Mouse (Mus musculus): ENCODE measurements at regions not wholly inside any gene's neighbourhood (a gene's known extent, or its start where the extent isn't known, plus 50 kb on each side); places are given as distances from the start of the nearest gene placed in this dataset.

DNA sequence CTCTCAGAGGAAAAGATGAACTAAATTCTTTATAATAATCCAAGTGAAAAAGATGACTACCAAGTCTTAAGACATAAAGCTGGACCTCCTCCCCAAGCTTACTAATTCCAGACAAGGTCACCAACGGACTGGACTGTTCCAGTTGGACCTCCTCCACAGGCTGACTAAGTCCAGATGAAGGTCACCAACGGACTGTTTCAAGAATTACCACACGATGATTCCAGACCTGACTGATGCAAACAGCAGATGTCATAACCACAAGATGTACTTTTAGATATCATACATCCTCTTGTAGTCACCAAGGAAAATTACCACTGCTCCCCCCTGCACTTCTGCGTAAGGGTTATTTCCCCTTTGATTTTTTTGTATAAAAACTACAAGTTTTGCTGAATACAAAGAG lies 1466.0 kb downstream of the Grik2 start:
- peak; percentile 26 to 60 for DNase-seq
